Mouse (Mus musculus) limb, embryonic 12.5 days (tissue): ENCODE measurements around the gene Ppp1r18. TPM values are rescaled to one million over a fixed set of nuclear protein-coding genes. Genes with fewer than 3 reads are reported as not detected.
A peak's percentile ranks its signal among the peaks of the same experiment; 100 is the strongest.

Source experiments
- ATAC-seq: fragments of 200-750 bp; cut with Nextera tagmentation; 2 replicates; pipeline ENCODE4 v1.8.0; 2017; ENCODE audit warnings: low read depth, moderate TSS enrichment; ENCODE audit not compliant: insufficient number of reproducible peaks, insufficient read depth, low FRiP score, low TSS enrichment
- H3K27ac ChIP-seq: fragments of 300-500 bp; sonication (generic); 2 replicates; pipeline ENCODE4 v1.5.1; 2016; ENCODE audit warnings: mild to moderate bottlenecking, moderate library complexity
- H3K27me3 ChIP-seq: fragments of 300-500 bp; sonication (generic); 2 replicates; pipeline ENCODE4 v1.6.1; 2016; ENCODE audit warnings: mild to moderate bottlenecking, moderate library complexity
- H3K36me3 ChIP-seq: fragments of 300-500 bp; sonication (generic); 2 replicates; pipeline ENCODE4 v1.6.1; 2016; ENCODE audit warnings: mild to moderate bottlenecking, moderate library complexity
- H3K4me1 ChIP-seq: fragments of 300-500 bp; sonication (generic); replicated peaks from 2 replicates; pipeline ENCODE4 v1.6.1; 2016
- H3K4me2 ChIP-seq: fragments of 300-500 bp; sonication (generic); 2 replicates; pipeline ENCODE4 v1.6.1; 2016; ENCODE audit warnings: mild to moderate bottlenecking, moderate library complexity
- H3K4me3 ChIP-seq: fragments of 300-500 bp; sonication (generic); replicated peaks from 2 replicates; pipeline ENCODE4 v1.5.1; 2016; ENCODE audit warnings: mild to moderate bottlenecking
- H3K9ac ChIP-seq: fragments of 300-500 bp; sonication (generic); replicated peaks from 2 replicates; pipeline ENCODE4 v1.6.1; 2016; ENCODE audit warnings: mild to moderate bottlenecking, moderate library complexity
- H3K9me3 ChIP-seq: fragments of 300-500 bp; sonication (generic); 2 replicates; pipeline ENCODE4 v1.6.1; 2016; ENCODE audit warnings: mild to moderate bottlenecking, moderate library complexity
- WGBS: fragments of 180-500 bp; shearing (Covaris S2); methylation state at CpG from one replicate; pipeline ENCODE4 v1.1.7; 2016; 5-methylcytosine and 5-hydroxymethylcytosine counted together
- polyA plus RNA-seq: library from polyadenylated mRNA; unstranded; fragments of >200 nt; fragmentation: Nextera tagmentation; extraction: Ambion mirVana; gene quantifications from 2 replicates; pipeline ENCODE4 v1.2.1, GENCODE M21; 2016

Ppp1r18 gene
- polyA plus RNA-seq, 1 experiment from 2014 or later = 21.3 TPM

GRCm38 (mm10) chr17:35870151-35870883 lies 4.9 kb downstream of the Ppp1r18 start:
- 61% methylated on average over 9 of the region's 9 CpGs for WGBS
- Histone ChIP-seq H3K4me3 (peak overlapping the region; percentile 67), H3K4me2 (peak overlapping the region; percentile 98), H3K9ac (peak overlapping the region; percentile 79), H3K27me3 (no peaks in the 10 kb centered on the region), H3K36me3 (peaks cover 54% of the 10 kb centered on the region), H3K9me3 (0 out of 2 replicates have a peak, but pooled peaks cover 3% of the 10 kb centered on the region), H3K27ac (peak overlapping the region; percentile 76), H3K4me1 (peaks cover 45% of the 10 kb centered on the region)
- ATAC-seq = no peak

GRCm38 (mm10) chr17:35870884-35871696 lies 5.7 kb downstream of the Ppp1r18 start:
- no peak for ATAC-seq
- Histone ChIP-seq H3K4me2 (peak overlapping the region; percentile 98), H3K27me3 (no peaks in the 10 kb centered on the region), H3K9me3 (0 out of 2 replicates have a peak, but pooled peaks cover 3% of the 10 kb centered on the region), H3K4me1 (peaks cover 45% of the 10 kb centered on the region), H3K36me3 (peaks cover 59% of the 10 kb centered on the region), H3K27ac (peak overlapping the region; percentile 76; the same call in 1 of the 2 replicates), H3K4me3 (peak overlapping the region; percentile 67), H3K9ac (peak overlapping the region; percentile 79; the same call in 1 of the 2 replicates)
- whole genome bisulfite sequencing = 88% methylated on average over 8 of the region's 8 CpGs

- ATAC-seq = no peak
- Histone ChIP-seq H3K27ac (no peak overlapping the region), H3K4me1 (peaks cover 24% of the 10 kb centered on the region), H3K27me3 (no peaks in the 10 kb centered on the region), H3K4me3 (0 out of 2 replicates have a peak overlapping the region, but pooled peaks have one; percentile 4), H3K9me3 (0 out of 2 replicates have a peak, but pooled peaks cover 3% of the 10 kb centered on the region), H3K36me3 (peaks cover 63% of the 10 kb centered on the region), H3K9ac (peak overlapping the region; percentile 37; the same call in 1 of the 2 replicates), H3K4me2 (peak overlapping the region; percentile 30)
- 33% methylated on average over 21 of the region's 21 CpGs for WGBS
Observed at GRCm38 (mm10) chr17:35873774-35874519, 8.6 kb downstream of the Ppp1r18 start.

- H3K9ac ChIP-seq = no peak overlapping the region
- 0 out of 2 replicates have a peak, but pooled peaks cover 3% of the 10 kb centered on the region for H3K9me3 ChIP-seq
- peaks cover 60% of the 10 kb centered on the region for H3K36me3 ChIP-seq
- H3K4me1 ChIP-seq = peaks cover 16% of the 10 kb centered on the region
- no peaks in the 10 kb centered on the region for H3K27me3 ChIP-seq
- H3K4me2 ChIP-seq = no peak overlapping the region
- no peak for ATAC-seq
- no peak overlapping the region for H3K27ac ChIP-seq
- 88% methylated on average over 6 of the region's 6 CpGs for WGBS
- no peak overlapping the region for H3K4me3 ChIP-seq
Observed at GRCm38 (mm10) chr17:35874721-35875120, 9.3 kb downstream of the Ppp1r18 start.

GRCm38 (mm10) chr17:35879245-35880057 lies 14.1 kb downstream of the Ppp1r18 start, which contains the start of gene Dhx16:
TSS of gene Dhx16 (plus strand) at chr17:35879819.
- H3K4me1 ChIP-seq = peaks cover 11% of the 10 kb centered on the region
- peaks cover 59% of the 10 kb centered on the region for H3K36me3 ChIP-seq

GRCm38 (mm10) chr17:35882924-35883323 lies 17.5 kb downstream of the Ppp1r18 start:
- Histone ChIP-seq H3K4me3 (no peak overlapping the region), H3K9me3 (no peaks in the 10 kb centered on the region), H3K27ac (no peak overlapping the region), H3K27me3 (no peaks in the 10 kb centered on the region), H3K36me3 (peaks cover 69% of the 10 kb centered on the region), H3K4me2 (no peak overlapping the region), H3K4me1 (peaks cover 11% of the 10 kb centered on the region), H3K9ac (no peak overlapping the region)
- WGBS = 95% methylated on average over 17 of the region's 17 CpGs
- ATAC-seq = no peak

More at GRCm38 (mm10) chr17:35879245-35880057, 14.1 kb downstream of the Ppp1r18 start, which contains the start of gene Dhx16:
- Histone ChIP-seq H3K9ac (peak within 1 kb of the TSS; percentile 85), H3K4me3 (peak within 1 kb of the TSS; percentile 97), H3K9me3 (no peaks in the 10 kb centered on the region), H3K27me3 (no peaks in the 10 kb centered on the region), H3K4me2 (peak within 1 kb of the TSS; percentile 84), H3K27ac (peak within 1 kb of the TSS; percentile 69; the same call in 1 of the 2 replicates)
- peak; percentile 91 for ATAC-seq
- WGBS = 5% methylated on average over 66 of the region's 66 CpGs

GRCm38 (mm10) chr17:35883777-35884176 lies 18.4 kb downstream of the Ppp1r18 start:
- H3K4me1 ChIP-seq = peaks cover 11% of the 10 kb centered on the region
- no peak overlapping the region for H3K9ac ChIP-seq
- WGBS = 94% methylated on average over 14 of the region's 14 CpGs
- no peak overlapping the region for H3K27ac ChIP-seq
- H3K4me3 ChIP-seq = no peak overlapping the region
- H3K4me2 ChIP-seq = no peak overlapping the region
- no peaks in the 10 kb centered on the region for H3K9me3 ChIP-seq
- H3K27me3 ChIP-seq = no peaks in the 10 kb centered on the region
- no peak for ATAC-seq
- peaks cover 77% of the 10 kb centered on the region for H3K36me3 ChIP-seq

GRCm38 (mm10) chr17:35887725-35888124 lies 22.3 kb downstream of the Ppp1r18 start:
- no peak overlapping the region for H3K4me2 ChIP-seq
- peaks cover 96% of the 10 kb centered on the region for H3K36me3 ChIP-seq
- H3K27me3 ChIP-seq = no peaks in the 10 kb centered on the region
- H3K9ac ChIP-seq = no peak overlapping the region
- H3K4me3 ChIP-seq = no peak overlapping the region
- no peaks in the 10 kb centered on the region for H3K9me3 ChIP-seq
- no peak for ATAC-seq
- no peak overlapping the region for H3K27ac ChIP-seq
- H3K4me1 ChIP-seq = no peaks in the 10 kb centered on the region
- WGBS = 65% methylated on average over 13 of the region's 17 CpGs

- under 1% methylated on average over 86 of the region's 86 CpGs for WGBS
- H3K27me3 ChIP-seq = no peaks in the 10 kb centered on the region
- H3K4me3 ChIP-seq = peak within 1 kb of the TSS; percentile 80
- peak within 1 kb of the TSS; percentile 99 for H3K4me2 ChIP-seq
- H3K27ac ChIP-seq = peak within 1 kb of the TSS; percentile 93
- H3K36me3 ChIP-seq = peaks cover 66% of the 10 kb centered on the region
- no peaks in the 10 kb centered on the region for H3K9me3 ChIP-seq
- peaks cover 20% of the 10 kb centered on the region for H3K4me1 ChIP-seq
- ATAC-seq = peak; percentile 89
- peak within 1 kb of the TSS; percentile 84 for H3K9ac ChIP-seq
Observed at GRCm38 (mm10) chr17:35896781-35897643, 31.6 kb downstream of the Ppp1r18 start, which contains the start of gene 2310061I04Rik. TSS of gene 2310061I04Rik (minus strand) at chr17:35897431.
